Mouse (Mus musculus) T-helper 2 cell (primary cell): ENCODE results near the gene Prkrip1.
"Not testable (repeated sequence)": the region's sequence is repeated elsewhere in the genome, so short reads cannot be mapped to it uniquely, and the experiment has no call there.

Experiments
- in situ Hi-C: fragments of 300-600 bp; cut with MboI, MseI; formaldehyde crosslinking; loops from one replicate; pipeline ENCODE4 v1.15.1; 2025; ENCODE audit warnings: high pct_unique_total_duplicates

Prkrip1 gene

DNA sequence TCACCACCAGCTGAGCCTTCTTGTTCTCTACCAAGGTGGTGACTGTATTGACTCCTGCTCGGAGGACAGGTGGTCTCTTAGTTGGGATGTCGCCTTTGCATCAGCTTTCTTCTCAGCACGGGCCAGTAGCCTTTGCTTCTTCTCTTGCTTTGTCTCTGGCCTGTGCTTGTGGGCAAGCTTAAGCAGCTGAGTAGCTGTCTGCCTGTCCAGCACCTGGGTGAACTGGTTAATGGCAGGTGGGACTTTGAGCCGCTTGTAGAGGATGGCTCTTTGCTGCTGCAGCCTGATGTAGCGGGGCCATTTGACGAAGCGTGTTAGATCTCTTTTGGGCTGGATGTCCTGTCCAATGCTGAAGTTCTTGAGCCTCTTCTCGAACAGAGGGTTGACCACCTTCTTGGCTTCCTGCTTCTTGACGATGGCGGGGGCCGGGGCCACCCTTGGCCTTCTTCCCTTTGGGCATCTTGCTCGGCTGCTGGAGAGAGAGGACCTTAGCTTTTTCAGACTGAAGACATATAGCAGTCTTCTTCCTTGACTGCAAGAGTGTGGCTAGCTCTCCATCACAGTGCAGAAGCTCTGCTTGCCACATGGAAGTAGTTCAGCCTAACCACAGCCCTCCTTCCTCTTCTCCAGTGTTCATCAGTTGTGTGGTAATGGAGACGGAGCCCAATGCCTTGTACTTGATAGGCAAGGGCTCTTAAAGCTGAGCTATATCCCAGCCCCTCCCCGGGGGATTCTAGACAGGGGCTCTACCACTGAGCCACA lies 12.8 kb upstream of the Prkrip1 start:
- in situ Hi-C loops = not testable (repeated sequence)

DNA sequence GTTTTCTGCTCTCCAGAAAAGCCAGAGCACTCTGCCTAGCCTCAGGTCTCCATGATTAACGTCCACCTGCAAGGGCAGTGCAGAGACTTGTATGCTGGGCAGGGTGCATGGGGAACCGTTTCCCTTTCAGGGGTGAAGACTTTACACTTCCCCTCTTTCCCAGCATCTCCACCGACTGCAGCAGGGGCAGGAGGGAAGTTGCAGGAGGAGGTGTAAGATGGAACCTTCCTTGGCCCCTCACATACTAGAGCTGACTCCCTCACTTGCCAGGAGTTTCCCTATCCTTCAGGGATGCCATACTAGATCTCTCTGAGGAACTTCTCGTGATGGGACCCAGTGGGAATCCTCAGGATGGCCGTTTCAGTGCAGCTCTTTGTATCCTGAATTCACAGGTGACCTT lies 11.8 kb upstream of the Prkrip1 start:
- in situ Hi-C loops = no loop called here

DNA sequence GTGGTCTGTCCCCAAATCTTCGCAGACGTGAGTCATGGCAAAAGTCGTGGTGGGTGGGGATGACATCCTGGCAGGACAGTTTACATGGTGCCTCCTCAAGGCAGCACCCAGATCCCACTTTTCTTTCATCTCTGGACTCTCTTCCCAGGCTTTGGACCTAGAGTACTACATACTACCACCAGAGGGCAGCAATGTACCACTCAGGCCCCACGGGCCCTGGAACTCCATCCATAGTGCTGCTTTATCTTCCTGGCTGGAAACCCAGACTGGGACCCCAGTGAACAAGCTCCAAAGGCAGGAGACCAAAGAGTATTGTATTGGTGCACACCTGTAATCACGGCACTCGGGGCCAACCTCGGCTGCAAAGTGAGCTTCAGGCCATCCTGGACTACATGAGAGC lies 3.1 kb upstream of the Prkrip1 start:
- in situ Hi-C loops = loop anchor here (5.0 kb wide), 1 partner anchor 50 kb away; no protein-coding TSS in a partner anchor

DNA sequence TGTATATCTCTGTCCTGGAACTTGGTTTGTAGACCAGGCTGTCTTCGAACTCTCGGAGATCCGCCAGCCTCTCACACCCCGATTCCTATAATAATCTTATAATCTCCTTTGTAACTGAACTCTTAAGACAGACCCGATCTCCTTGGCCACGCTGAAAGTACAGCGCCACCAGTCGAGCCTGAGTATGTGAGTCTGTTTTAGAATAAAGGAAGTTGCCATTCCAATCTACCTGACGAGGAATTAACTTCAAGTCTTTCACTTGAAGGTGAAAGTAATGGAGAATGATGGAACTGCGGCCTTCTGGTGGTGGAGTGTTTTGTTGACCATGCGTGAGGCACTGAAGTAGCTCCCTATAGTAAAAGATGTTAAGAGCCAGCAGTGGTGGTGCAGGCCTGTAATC lies 763 bp upstream of the Prkrip1 start:
- in situ Hi-C loops = no loop called here

DNA sequence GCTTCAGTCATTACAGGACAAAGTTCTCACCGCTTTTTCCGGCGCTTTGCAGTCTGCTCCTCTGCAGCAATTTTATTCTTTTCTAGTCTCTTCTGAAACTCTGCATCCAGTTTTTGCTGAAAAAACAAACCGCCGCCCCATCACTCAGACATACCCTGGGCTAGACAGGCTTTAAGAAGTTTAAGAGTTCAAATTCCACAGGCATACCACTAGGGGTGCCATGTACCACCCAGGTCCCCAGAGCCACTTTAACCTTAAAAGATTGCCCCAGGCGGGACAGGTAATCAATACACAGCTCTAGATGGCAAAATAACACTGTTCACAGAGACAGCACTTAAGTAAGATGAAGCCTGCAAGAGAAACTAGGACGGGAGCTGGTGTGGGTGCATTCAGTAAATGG lies 6.9 kb downstream of the Prkrip1 start:
- in situ Hi-C loops = no loop called here

DNA sequence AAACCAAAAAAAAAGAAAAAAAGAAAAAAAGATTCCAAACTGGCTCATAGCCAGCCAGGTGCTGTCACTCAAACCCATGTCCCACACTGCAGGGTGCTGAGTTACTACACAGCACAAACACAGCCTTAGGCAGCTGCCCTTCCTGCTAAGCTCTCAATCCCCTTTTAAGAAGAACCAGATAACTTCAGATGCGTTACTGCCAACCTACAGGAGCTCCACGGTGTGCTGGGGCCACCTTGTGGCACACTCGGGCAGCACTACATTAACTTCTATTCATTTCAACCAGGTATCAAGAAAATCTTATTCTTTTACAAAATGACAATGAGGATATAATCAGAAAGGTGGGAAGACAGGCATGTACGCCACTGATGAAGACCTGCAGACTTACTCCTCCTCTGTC lies 12.0 kb downstream of the Prkrip1 start:
- in situ Hi-C loops = no loop called here

DNA sequence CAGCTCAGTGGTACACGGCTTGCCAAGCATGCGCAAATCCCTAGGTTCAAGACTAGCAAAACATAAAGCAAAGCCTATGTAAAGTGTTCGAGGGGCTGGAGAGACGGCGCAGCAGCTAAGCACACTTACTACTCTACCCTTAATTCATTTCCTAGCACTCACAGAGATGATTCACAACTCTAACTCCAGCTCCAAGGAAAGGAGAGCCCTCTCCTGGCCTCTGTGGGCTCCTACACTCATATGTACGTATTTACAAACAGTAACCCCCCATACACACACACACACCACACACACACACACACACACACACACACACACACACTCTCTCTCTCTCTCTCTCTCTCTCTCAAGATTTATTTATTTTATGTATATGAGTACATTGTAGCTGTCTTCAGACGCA lies 15.0 kb downstream of the Prkrip1 start:
- in situ Hi-C loops = no loop called here

DNA sequence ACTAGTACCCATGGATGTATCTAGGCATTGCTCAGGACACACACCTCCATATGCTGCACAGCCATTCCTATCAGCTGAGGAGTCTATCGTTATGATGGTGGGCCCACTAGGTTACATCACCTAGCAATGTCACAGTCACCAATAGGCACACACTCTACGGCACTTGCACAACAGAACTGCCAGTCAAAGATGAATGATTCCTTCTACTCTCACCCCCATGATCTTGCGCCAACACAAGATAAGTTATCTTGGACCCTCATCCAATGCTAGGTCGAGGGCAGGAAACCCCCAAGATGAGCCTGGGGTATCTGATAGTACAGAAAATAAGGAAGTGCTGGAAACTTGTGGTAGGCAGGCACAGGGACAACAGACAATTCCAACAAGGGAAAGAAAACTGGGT lies 15.9 kb downstream of the Prkrip1 start:
- in situ Hi-C loops = no loop called here

DNA sequence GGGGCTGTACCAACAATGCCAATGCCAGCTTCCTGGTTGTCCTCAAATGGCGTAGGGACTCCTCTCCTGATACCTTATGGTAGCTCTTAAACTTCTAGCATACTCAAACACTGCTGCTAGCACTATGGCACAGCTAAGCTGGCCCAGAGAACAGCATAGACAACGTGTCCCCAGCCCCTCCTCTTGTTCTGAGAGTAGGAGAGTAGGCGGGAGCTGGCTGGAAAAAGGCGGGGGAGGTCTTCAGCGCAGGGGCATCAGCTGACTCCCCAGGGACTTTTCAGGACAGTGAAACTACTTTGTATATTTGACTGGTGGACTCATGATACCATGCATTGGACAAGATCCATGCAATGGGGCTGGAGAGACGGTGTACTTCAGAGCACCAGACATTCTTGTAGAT lies 16.7 kb downstream of the Prkrip1 start:
- in situ Hi-C loops = no loop called here

DNA sequence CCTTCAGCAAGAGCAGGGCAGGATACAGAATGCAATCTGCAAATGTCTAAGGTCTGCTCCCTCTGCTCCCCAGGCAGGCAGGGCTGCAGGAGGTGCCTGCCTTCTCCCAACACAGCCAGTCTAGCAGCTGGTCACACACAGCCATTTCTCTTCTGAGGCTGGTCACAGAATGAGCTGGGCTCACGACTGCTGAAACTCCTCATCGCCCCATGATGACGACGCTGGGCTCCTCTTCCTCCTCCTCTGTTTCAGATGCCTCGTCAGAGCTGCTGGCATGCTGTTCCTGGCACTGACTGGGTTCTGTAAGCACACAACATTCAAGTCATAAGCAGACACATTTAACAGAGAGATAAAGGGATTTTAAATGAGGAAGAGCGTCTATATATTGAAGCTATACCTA lies 17.6 kb downstream of the Prkrip1 start:
- in situ Hi-C loops = no loop called here

DNA sequence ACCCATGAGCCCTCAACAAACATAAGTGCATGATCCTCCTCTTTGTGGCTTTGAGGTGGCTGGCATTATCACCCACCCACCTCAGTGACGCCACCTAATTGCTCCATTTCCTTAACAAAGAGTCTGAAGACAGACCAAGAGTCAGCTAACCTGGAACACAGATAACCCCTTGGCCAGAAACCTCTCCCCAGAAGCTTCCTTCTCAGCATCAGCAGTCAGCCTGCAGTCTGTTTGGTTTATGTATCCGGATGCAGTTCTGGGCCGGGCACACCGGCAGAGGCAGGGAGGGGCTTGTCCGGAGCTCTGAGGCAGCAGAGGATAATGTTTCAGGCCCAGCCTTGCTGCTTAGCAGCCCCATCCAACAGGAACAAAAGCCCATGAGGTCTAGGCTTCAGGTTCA lies 19.2 kb downstream of the Prkrip1 start:
- in situ Hi-C loops = no loop called here

DNA sequence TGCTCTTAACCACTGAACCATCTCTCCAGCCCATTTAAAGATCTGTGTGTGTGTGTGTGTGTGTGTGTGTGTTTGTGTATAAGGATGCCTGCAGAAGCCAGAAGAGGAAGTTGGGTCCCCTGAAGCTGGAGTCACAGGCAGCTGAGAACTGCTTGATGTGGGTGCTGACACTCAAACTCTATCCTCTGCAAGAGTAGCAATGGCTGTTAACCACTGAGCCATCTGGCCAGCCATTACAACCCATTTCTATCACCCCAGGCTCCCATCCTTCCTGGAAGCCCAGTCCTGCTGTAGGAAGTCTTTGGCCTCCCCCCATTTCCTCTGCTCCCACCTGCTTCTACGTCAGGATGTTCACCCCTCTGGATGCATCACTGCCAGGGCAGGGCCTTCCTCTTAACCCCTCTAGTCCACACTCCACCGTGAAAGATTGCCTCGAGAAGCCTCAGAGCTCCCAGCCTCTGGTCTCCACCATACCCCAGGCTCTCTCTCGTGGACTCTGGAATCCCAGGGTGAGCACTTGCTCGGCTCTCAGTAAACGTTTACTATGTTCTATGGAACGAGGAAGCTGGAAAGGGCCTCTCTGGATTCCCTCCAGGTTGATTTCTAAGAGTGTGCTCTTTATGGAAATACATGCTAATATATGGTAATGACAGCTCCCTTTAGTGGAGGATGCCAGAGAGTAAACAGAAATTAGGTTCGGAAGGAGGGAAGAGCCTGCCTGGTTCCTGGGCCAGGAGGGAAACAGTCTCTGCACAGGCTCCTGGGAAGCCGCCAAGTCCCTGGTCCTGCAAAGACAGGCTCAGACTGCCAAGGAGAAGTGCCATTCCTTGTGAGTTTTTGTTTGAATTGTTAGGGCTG lies 24.9 kb downstream of the Prkrip1 start:
- in situ Hi-C loops = no loop called here

DNA sequence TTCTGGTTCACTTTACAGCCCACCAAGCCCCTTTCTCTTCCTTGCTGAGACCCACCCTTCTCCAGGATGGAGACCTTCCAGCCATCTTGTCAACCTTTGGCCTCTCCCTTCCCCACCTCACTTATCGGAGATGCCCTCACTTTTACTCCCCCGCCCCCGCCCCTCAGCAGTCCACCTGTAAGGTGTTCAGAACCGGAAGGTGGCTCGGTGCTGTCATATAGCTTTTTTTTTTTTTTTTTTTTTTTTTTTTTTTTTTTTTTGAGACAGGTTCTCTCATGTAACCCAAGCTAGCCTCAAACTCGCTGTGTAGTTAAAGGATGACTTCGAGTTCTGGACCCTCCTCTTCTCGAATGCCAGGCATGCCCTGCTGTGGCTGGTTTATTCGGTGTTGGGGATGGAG lies 25.8 kb downstream of the Prkrip1 start:
- in situ Hi-C loops = no loop called here

DNA sequence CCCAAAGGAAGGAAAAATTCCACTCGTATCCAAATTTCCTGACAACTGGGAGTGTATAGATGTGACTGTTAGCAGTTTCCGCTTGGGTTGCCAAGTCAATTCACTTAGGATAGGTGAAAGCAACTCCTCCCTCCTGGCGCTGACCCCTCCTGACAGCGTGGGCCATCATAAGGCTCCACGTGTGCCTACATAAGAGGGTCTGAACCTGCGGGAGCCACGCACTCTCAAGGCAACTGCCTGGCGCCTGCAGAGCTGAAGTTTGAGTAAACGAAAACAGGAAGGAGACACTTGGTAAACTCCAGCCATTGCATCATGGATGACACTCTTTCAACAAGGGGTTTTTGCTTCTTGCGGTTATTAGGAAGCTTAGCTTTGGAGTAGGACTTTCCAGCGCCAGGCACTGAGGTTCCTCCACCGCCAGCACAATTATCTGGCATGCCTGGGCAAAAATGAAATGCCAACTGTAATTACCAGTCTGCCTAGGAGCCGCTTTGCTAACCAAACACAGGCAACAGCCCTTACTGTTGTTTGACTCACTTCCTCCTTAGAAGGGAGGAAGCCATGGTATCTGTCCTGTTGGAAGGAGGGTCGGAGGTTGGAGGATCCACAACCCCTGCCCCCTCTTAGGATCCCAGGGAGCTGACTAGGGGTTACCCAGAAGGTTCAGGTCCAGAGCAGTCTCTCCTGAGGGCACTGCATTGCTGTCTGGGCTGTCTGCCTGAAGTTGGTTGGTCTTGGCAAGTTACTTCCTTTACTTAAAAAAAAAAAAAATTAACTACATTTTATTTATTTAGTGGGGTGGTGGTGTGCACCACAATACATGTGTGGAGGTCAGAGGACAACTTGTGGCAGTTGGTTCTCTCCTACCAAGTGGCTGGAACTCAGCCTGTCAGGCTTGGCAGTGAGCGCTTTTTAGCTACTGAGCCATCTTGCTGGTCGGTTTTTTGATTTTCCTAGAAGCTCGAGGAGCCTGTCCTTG lies 27.1 kb downstream of the Prkrip1 start:
- in situ Hi-C loops = no loop called here

DNA sequence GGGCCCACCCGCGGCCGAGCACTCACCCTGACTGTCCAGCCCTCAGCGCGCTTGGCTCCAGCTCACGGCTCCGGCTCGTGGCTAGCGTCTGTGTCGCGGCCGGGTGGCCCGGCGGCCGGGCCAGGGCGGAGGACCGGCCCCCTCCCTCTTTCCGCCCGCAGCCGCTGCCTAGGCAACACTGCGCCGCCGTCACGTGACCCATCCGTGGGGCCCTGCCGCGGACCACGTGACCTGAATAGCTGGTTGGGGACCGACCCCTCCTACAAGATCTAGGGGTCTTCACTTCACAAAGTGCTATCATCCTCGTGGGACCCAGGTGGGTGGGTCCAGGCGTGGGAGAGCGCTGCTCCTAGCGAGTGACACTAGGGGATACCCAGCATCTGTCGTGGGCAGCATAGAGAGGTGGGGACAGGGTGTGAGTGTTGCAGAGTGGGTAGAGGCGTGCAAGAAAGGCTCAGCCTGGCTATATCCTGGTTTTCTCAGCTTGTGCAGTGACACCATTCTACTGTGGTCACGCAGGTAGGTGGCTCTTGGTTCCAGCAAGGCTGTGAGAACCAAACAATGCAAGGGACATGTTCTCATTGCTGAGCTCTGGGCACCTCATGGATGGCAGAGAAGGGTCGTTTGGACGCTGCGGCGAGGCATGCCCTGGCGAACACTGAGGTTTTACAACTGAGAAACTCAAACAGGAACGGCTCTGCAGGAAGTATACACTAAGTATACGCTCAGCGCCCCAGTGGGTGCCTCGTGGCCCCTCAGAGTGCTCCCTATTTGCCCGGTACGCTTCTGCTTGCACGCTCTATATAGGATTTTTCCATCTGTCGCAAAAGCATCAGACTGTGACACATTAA lies 28.0 kb downstream of the Prkrip1 start, which contains the start of gene Orai2:
Gene Orai2, minus strand, starts transcription at position 202 of the 851 bp plus-strand sequence.
- in situ Hi-C loops = no loop called here

DNA sequence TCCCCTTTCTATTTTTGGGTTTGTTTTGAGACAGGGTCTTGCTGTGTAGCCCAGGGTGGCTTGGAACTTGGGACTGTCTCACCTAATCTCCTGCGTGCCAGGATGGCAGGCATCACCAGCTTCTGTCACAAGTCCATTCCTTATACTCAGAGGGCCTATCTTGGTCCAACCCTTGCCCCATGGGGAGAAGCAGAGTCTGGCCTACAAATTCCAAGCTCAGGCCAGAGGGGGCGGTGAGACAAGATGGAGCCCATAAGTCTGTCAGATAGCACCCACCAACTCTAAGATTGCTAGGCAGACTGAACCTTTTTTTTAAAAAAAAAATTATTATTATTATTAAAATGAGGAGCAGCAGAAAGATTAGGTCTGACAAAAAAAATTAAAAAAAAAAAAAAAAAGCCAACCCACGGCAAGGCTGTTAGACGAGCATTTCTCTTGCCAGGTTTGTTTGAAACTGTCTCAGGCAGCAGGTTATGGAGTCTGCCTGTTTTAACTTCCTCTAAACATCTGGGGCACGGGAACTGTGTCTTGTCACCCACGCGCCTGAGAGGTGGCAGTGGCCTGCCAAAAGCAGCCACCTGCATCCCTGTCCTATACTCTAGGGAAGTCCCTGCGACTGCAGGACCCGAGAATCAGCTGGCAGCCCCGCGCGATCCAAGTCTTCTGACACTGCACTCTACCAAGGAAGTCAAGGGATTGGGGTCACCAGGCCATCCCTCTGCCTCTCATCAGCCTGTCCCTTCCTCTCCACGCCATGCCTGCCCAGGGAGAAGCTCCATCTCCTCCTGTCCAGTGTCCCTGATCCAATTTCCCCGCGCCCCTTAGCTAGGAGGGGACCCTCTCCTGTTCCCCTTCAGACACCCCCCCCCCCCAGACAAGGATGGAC lies 28.9 kb downstream of the Prkrip1 start:
- in situ Hi-C loops = loop anchor here (10.0 kb wide), 1 partner anchor 1035 kb away; no protein-coding TSS in a partner anchor

DNA sequence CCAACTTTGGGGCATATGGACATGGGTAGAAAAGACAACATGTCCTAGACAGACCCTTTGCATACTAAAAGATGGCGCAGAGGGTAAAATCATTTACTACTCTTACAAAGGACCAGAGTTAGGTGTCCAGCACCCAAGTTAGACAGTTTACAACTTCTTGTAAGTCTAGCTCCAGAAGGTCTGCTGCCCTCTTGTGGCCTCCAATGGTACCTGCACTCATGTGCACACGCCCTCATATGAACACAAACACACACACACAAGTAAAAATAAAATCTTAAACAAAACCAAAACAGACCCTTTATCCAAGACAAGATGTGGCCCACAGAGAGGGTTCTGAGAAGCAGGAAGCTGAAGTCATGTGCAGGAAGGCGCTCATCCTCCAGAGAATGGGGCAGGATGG lies 30.7 kb downstream of the Prkrip1 start:
- in situ Hi-C loops = loop anchor here (10.0 kb wide), 1 partner anchor 1037 kb away; no protein-coding TSS in a partner anchor

DNA sequence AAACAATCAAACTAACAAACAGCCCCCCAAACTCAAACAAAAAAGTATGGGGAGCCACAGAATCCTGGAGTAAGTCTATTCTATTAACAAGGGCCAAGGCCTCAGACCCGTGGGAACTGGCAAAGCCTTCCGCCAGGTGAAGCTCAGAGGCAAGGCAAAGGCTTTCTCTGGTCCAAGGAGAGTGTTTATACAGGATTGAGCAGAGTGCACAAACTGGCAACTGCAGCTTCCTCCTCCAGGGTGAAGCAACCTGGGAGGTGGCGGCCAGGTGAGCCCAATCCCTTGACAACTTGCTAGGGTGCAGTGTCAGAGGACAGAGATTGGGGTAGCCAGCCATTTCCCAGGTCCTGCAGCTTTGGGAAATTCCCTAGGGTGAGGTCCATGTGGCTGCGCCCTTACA lies 31.5 kb downstream of the Prkrip1 start:
- in situ Hi-C loops = loop anchor here (10.0 kb wide), 1 partner anchor 1038 kb away; no protein-coding TSS in a partner anchor

DNA sequence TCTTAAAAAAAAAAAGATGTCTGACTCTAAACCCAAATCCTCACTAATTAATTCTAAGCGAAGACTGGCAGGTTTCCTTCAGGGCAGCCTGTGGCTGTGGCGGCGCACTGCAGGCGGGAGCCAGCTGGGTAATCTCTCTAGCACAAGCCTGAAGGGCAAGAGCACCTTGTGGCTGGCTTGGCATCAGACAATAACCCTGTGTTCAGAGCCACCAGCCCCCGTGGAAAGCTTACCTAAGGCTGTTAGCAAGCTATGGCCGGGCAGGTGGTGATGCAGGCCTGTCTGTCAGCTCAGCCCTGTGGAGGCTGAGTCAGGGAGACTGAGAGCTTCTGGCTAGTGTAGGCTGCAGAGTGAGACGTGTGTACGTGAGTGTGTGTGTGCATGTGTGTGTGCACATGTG lies 33.5 kb downstream of the Prkrip1 start:
- in situ Hi-C loops = loop anchor here (10.0 kb wide), 1 partner anchor 1040 kb away; no protein-coding TSS in a partner anchor
